Mouse (Mus musculus): ENCODE results near the gene Pawr.

DNA sequence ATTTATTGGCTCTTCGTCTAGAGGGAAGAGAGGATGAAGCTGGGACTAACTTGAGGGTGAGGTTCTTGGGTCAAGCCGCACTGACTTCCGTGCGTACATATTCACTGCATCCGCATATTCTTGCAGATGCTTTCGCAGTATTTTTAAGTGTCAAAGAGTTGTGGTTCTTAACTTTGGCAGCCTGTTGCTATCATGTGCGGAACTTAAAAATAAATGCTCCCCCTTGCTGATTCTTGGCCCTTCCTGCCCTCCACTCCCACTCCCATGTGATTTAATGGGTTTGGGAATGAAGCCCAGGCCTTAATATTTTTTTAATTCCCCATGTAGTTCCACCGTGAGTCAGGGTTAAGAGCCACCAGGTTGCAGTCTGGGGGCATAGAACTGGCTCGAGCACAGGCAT lies 4.7 kb downstream of the Pawr start:
- TF ChIP-seq GATA1 (IDR thresholded peaks at IDR 0.05; ENCODE audit: borderline replicate concordance, low read length) (no peak), FLI1 (IDR thresholded peaks at IDR 0.05; ENCODE audit: low read length) (no peak)

All from megakaryocyte, embryonic 14.5 days (primary cell).